Mouse (Mus musculus): Measurements from ENCODE around the gene Satl1.

The Satl1 gene

GRCm38 (mm10) chrX:112406679-112407078 is at the start of gene Satl1:
Gene Satl1 (minus strand): TSS chrX:112406779.
- DNase-seq, result no peak

GRCm38 (mm10) chrX:112438064-112438463 is 31.5 kb upstream of the Satl1 start:
- DNase-seq, result no peak

DNA sequence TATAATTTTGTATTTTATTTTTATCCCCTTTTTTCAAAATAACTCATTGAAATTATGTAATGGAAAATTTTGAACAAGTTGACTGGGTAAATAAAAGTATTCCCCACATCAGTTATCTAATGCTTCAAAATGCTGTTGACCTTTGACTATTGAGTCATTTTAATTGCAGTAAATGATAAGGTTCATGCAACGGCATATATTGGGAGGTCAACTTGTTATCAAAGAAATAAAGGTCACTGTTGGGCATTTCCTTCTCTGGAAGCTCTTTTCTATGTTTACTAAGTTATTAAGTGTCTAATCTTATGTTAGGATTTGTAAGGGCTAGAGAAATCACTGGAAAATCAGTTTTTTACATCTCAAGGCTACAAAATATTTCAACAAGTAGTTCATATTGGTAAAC is 31.0 kb upstream of the Satl1 start:
- DNase-seq, result no peak

GRCm38 (mm10) chrX:112422998-112423397 is 16.4 kb upstream of the Satl1 start:
- peak; percentile 22 for DNase-seq

DNA sequence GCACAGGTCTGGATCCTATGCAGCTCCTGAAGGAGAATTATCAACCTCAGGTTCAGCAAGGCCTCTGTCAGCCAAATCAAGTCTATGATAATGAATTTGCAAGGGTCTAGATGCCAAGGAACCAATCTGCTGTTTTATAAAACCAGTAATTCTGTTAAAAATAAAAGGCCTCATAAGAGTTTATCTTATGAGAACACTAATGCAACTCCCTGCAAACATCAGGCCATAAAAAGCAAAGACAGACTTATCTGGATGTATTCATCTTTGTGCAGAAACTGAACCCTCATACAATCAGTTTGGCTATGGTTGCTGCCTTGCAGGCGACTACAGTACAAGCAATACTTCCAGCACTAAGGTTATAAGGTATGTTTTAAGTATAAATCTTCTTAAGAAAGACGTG is 5.7 kb upstream of the Satl1 start:
- DNase-seq, result no peak

DNA sequence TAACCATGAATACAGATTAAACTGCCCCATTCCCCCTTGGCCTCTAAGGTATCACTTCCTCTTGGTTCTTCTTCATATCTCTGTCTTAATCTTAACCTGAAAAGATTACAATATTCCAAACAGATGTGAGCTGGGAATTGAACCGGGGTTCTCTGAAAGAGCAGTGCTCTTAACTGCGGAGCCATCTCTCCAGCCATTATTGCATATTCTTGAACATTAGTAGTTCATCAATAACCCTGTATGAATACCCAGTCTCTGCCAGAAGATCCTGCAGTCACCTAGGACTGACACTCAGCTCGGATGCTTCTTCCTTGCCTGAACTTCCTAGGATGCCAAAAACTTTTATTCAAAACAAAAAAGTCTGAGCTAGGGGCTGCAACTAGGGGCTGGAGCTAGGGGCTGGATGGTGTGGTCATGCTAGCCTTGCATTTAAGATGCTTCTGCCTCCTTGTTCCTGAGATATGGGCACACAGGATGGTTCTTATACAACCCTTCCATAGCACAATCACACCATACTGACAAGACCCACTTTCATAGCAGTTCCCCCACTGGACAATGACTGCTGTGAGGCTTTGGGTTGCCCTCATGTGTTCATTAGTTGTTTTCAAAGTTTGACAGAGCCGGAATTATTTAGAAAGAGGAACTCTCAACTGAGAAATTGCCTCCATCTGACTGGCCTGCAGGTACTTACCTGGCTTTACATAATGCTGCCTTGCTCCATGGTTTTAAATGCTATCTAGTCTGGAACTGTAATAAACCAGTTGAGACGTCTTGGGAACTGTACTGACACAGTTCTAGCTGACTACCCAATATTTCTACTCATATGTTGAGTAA is 35.8 kb downstream of the Satl1 start:
- peak; percentile 26 for DNase-seq

GRCm38 (mm10) chrX:112368426-112368825 is 38.2 kb downstream of the Satl1 start:
- DNase-seq, result no peak

- peak; percentile 49 for DNase-seq
Measured at GRCm38 (mm10) chrX:112348395-112348791, 58.2 kb downstream of the Satl1 start.

DNA sequence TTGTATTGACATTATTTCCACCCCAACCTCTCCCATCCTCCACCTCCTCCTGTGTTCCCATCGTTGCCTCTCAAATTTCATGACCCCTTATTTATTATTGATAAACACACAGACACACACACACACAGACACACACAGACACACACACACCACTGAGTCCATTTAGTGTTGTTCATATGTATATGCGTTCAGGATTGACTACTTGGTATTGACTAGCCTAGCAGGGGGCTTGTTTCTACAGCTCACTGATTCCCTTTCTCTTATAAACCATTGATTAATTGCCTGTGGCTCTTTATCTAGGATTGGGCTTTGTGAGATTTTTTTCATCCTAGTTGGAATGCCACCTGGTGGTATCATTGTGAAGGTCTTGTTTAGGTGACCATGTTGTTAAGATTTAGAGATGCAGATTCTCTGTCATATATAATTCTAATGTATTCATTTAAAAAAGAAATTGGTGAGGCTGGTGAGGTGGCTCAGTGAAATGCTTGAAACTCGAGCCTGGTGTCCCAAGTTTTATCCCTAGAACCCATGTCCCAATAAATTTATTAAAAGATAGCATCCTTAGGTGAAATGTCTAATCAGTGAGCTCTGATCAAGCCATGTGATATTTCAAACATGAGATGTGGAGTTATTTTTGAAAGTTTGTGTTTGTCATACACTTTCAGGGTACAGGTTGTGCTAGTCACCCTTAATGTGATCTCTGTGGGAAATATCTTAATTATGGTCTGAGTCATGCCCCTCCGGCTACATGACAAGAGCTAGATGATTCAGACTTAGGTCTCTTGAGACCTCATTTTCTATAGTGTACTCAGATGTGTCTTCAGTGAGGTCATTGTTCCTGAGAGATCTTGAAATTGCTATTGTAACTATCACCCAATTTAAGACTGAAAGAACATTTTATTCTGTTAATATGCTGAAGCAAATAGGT is 58.8 kb downstream of the Satl1 start:
- DNase-seq, result no peak

GRCm38 (mm10) chrX:112339486-112339885 is 67.1 kb downstream of the Satl1 start:
- no peak for DNase-seq

All from kidney, adult 9 months (tissue).